Mouse (Mus musculus): ENCODE results near the gene Cyp2j5.

DNA sequence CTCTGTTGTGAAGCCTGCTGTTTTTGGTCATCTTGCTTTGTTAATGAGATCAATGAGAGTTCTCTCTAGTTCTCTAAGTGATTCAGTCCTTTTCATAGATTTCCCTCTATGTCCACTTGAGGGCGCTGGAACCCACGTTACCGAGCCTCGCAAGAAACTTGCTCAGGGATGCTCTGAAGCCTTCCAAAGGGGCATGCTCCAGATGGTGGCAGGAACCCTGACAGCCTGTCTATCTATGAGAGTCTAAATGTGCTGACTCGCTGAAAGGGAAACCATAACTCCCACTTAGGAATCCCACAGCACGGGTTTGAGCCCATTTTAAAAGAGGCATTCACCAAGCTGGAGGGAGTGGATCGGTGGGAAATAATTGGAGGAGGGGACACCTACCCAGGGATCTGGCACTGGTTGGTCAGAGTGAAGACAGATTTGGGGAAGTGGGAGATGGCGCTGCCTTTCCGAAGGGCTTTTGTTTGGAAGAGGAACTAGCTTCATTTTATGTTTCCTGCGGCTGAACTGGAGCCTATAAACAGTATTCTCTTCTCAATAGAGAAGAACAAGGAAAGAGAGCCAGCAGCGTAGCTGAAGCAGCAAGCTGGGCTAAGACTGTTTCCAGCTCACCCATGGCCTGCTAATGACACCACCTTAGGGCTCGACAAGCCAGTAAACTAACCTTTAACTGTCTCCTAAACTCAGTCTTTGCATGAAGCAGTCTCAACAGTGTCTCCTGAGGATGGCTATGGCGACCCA, 32.8 kb upstream of the Cyp2j5 start:
- TF ChIP-seq CTCF (IDR thresholded peaks at IDR 0.05; ENCODE audit: low read depth, low read length) = peak; percentile 60
- no peak for TF ChIP-seq EP300 (IDR thresholded peaks at IDR 0.05; ENCODE audit: insufficient read depth, low read depth, low read length)
